Mouse (Mus musculus): ENCODE results near the gene Itsn1. TPM values are rescaled to one million over a fixed set of nuclear protein-coding genes. Genes with fewer than 3 reads are reported as not detected.
A peak's percentile ranks its signal among the peaks of the same experiment; 100 is the strongest.

Itsn1 gene
- polyA plus RNA-seq, 1 experiment from 2014 or later = 60.2 TPM

DNA sequence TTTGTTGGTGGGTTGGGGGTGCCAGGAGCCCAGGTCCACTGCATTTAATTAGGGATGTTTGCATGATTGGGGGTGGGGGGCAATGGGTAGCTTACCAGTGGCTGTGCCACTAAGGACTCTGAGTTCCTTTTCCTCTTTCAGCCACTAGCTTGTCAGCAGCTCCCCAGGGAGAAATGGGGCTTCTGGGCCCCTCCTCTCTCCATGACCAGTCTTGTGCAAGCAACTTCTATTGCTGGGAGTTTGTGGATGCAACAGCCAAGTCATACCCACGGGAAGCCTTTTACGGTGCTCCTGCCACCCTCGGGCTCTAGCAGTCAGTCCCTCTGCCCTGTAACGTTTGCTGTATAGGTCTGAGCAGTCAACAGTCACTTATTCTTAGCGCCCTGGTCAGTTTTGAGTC, 5.7 kb downstream of the Itsn1 start:
- Histone ChIP-seq H3K27me3 (no peaks in the 10 kb centered on the region), H3K4me3 (no peak overlapping the region), H3K4me1 (replicated peaks) (peaks cover 57% of the 10 kb centered on the region), H3K27ac (replicated peaks) (no peak overlapping the region), H3K4me2 (no peak overlapping the region), H3K36me3 (no peaks in the 10 kb centered on the region), H3K9ac (no peak overlapping the region), H3K9me3 (no peaks in the 10 kb centered on the region)
- WGBS = 49% methylated on average over 5 of the region's 5 CpGs
- no peak for ATAC-seq (ENCODE audit: low FRiP score, low read depth)

DNA sequence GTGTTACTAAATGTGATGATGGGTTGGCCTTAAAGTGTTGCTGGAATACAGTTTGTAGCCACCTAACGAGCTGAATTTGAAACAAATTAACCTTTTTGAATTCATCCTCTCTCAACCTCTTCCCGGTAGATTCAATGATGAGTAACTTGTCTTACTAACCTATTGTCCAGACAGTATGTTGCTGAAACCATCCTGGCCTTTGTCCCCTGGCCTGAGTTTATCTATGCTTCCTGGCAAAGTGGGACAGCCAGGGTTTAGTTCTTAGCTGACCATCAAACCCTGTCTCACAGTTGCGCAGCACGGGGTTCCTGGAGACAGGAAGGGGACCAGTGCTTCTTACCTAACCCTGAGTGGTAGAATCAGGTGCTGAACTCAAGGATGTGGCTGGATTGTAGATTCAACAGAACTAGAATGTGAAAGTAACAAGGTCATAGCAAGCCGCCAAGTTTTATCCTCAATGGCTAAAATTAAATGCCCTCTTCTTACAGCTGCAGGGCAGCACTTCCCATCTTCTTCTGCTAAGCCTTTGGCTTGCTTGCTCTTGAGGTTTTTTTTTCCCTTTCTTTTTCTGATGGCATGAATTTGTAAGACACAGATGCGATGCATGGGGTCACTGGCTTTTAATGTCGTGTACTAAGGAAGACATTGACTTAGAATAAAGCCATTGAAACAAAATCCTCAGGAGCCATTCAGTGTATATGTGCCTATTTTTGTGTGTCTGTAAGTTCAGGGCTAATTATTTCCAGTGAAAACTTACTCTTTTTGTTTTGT, 7.2 kb downstream of the Itsn1 start:
- H3K4me2 ChIP-seq = no peak overlapping the region
- ATAC-seq (ENCODE audit: low FRiP score, low read depth) = no peak
- H3K4me1 ChIP-seq (replicated peaks) = peaks cover 63% of the 10 kb centered on the region
- H3K27ac ChIP-seq (replicated peaks) = no peak overlapping the region
- H3K4me3 ChIP-seq = no peak overlapping the region
- no peaks in the 10 kb centered on the region for H3K36me3 ChIP-seq
- H3K27me3 ChIP-seq = no peaks in the 10 kb centered on the region
- WGBS = 71% methylated on average over 7 of the region's 7 CpGs
- H3K9ac ChIP-seq = no peak overlapping the region
- no peaks in the 10 kb centered on the region for H3K9me3 ChIP-seq

- no peak for ATAC-seq (ENCODE audit: low FRiP score, low read depth)
- Histone ChIP-seq H3K36me3 (no peaks in the 10 kb centered on the region), H3K4me2 (no peak overlapping the region), H3K27me3 (no peaks in the 10 kb centered on the region), H3K4me1 (replicated peaks) (peaks cover 52% of the 10 kb centered on the region), H3K9me3 (no peaks in the 10 kb centered on the region), H3K4me3 (no peak overlapping the region), H3K27ac (replicated peaks) (no peak overlapping the region), H3K9ac (no peak overlapping the region)
- 83% methylated on average over 6 of the region's 6 CpGs for WGBS
These were observed 9.4 kb downstream of the Itsn1 start for GRCm38 (mm10) chr16:91738505-91738904.

- H3K9ac ChIP-seq = no peak overlapping the region
- peak; percentile 27; the same call in 1 of the 2 replicates for ATAC-seq (ENCODE audit: low FRiP score, low read depth)
- H3K36me3 ChIP-seq = no peaks in the 10 kb centered on the region
- WGBS = 56% methylated on average over 8 of the region's 8 CpGs
- H3K9me3 ChIP-seq = no peaks in the 10 kb centered on the region
- no peaks in the 10 kb centered on the region for H3K27me3 ChIP-seq
- no peak overlapping the region for H3K4me2 ChIP-seq
- H3K4me3 ChIP-seq = no peak overlapping the region
- H3K27ac ChIP-seq (replicated peaks) = no peak overlapping the region
- H3K4me1 ChIP-seq (replicated peaks) = peaks cover 48% of the 10 kb centered on the region
These were observed 11.3 kb downstream of the Itsn1 start for GRCm38 (mm10) chr16:91740184-91740917.

DNA sequence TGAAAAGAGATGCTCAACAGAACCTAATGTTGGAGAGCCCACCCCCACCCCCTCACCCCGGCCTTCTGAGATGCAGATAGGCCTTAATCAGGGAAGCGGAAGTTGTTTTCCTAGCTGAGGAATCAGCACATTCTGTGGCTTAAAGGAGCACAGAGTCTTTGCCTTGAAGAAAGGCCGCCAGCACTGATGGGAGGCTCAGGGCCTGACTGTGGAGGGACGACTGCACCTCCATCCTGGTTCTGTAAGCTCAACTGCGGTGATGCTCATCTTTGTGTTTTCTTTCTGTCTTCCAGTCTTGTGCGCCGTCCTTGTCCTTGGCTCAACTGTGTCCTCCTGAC, 11.8 kb downstream of the Itsn1 start:
- Histone ChIP-seq H3K4me2 (no peak overlapping the region), H3K9ac (no peak overlapping the region), H3K27me3 (no peaks in the 10 kb centered on the region), H3K9me3 (no peaks in the 10 kb centered on the region), H3K4me1 (replicated peaks) (peaks cover 48% of the 10 kb centered on the region), H3K4me3 (no peak overlapping the region), H3K36me3 (no peaks in the 10 kb centered on the region), H3K27ac (replicated peaks) (no peak overlapping the region)
- WGBS = 56% methylated on average over 7 of the region's 7 CpGs
- ATAC-seq (ENCODE audit: low FRiP score, low read depth) = no peak

DNA sequence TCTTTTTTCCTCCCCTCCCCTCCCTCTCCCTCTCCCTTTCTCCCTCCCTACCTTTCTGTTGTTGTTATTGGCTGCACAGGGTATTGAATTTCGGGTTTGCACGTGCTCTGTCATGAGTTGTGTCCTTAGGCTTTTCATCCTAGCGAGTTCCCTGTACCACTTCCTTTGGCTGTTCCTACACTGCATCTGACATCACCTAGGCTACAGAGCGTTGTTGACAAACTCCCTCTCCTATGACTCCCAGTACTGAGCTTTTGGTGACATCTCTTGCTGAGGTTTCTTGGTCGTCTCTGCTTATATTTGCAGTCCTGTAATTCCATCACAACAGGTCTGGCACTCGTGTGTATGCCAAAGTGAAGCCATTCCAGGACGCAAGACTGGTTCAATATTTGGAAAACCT, 14.0 kb downstream of the Itsn1 start:
- no peak overlapping the region for H3K9ac ChIP-seq
- H3K27ac ChIP-seq (replicated peaks) = no peak overlapping the region
- peaks cover 36% of the 10 kb centered on the region for H3K4me1 ChIP-seq (replicated peaks)
- H3K36me3 ChIP-seq = no peaks in the 10 kb centered on the region
- WGBS = 81% methylated on average over 7 of the region's 7 CpGs
- H3K4me3 ChIP-seq = no peak overlapping the region
- ATAC-seq (ENCODE audit: low FRiP score, low read depth) = no peak
- H3K27me3 ChIP-seq = no peaks in the 10 kb centered on the region
- H3K9me3 ChIP-seq = no peaks in the 10 kb centered on the region
- H3K4me2 ChIP-seq = no peak overlapping the region

DNA sequence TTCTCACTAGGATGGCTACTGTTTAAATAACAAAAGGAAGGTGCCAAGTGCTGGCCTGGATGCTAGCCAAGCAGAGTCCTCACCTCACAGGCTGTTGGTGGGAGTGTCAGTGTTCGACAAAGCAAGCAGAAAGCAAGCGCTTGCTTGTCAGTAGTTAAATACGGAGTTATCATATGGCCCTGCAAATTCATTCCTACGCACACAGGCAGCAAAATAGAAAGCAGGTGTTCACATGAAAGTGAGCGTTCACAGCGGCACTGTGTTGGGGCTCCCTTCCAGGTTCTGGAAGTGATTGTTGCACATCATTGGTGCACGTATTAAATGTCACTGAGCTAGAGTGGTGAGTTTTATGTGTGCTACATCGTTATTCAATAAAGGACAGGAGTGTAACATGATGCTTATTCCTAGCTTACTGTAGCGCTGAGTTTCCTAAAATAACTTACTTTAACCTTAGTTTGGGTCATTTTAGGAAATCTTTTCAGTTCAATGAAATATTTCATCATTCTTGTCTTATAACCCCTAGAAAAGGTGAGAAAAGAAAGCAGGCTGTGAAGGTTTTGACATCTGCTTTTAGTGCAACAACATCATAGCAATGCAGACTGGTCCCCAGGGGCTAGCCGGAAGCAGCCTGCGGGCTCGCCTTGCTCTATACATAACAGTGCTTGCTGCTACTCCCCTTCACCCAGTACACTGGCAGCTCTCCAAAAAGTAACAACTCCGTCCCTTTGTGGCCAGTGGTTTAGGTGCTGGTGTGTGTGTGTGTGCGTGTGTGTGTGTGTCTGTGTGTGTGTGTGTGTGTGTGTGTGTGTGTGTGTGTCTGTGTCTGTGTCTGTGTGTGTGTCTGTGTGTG, 17.2 kb downstream of the Itsn1 start:
- Histone ChIP-seq H3K9me3 (no peaks in the 10 kb centered on the region), H3K27ac (replicated peaks) (0 out of 2 replicates have a peak overlapping the region, but pooled peaks have one; percentile 22), H3K4me3 (no peak overlapping the region), H3K4me1 (replicated peaks) (peaks cover 24% of the 10 kb centered on the region), H3K27me3 (no peaks in the 10 kb centered on the region), H3K4me2 (no peak overlapping the region), H3K36me3 (no peaks in the 10 kb centered on the region), H3K9ac (no peak overlapping the region)
- WGBS = 57% methylated on average over 14 of the region's 14 CpGs
- no peak for ATAC-seq (ENCODE audit: low FRiP score, low read depth)

GRCm38 (mm10) chr16:91747567-91747966, 18.5 kb downstream of the Itsn1 start:
- no peak overlapping the region for H3K9ac ChIP-seq
- ATAC-seq (ENCODE audit: low FRiP score, low read depth) = no peak
- no peak overlapping the region for H3K27ac ChIP-seq (replicated peaks)
- peaks cover 24% of the 10 kb centered on the region for H3K4me1 ChIP-seq (replicated peaks)
- WGBS = 91% methylated on average over 6 of the region's 6 CpGs
- H3K4me3 ChIP-seq = no peak overlapping the region
- no peaks in the 10 kb centered on the region for H3K27me3 ChIP-seq
- H3K9me3 ChIP-seq = no peaks in the 10 kb centered on the region
- H3K36me3 ChIP-seq = no peaks in the 10 kb centered on the region
- H3K4me2 ChIP-seq = no peak overlapping the region

DNA sequence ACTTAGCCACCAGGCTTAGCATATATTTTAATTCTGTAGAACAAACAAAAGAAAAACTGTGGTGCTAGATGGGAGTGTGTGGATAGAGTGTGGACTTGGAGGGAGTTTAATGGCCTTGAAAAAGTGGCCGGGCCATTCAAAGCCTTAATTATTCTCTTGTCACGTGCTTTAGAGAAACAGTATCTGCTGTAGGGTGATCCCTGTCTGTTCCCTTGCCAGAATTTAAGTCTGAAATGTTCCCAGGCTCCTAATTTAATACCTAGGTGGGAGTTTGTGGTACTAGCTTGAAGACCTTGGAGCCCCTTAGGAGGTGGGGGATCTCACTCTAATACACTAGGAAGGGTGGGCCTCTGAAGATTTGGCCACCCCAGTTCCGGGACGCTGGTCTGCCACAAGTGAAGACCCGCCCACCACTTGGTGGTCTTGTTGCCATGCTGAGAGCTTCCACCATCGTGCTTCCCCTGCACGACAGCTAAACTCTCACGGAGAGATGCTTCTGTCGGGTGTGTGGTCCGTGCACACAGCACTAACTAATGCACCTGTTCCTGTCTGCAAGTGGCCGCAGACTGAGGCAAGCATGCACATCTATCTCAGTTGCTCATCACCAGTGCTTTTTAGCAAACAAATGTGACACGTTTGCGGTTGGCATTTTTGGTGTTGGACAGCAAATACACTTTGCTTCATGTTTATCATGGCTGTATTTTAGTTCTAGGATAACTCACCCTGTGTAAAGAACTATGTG, 22.7 kb downstream of the Itsn1 start:
- WGBS = 73% methylated on average over 13 of the region's 13 CpGs
- Histone ChIP-seq H3K4me2 (no peak overlapping the region), H3K36me3 (no peaks in the 10 kb centered on the region), H3K4me3 (no peak overlapping the region), H3K4me1 (replicated peaks) (0 out of 2 replicates have a peak, but pooled peaks cover 10% of the 10 kb centered on the region), H3K27me3 (no peaks in the 10 kb centered on the region), H3K9ac (no peak overlapping the region), H3K9me3 (no peaks in the 10 kb centered on the region), H3K27ac (replicated peaks) (no peak overlapping the region)
- no peak for ATAC-seq (ENCODE audit: low FRiP score, low read depth)

GRCm38 (mm10) chr16:91753611-91754010, 24.5 kb downstream of the Itsn1 start:
- Histone ChIP-seq H3K9me3 (no peaks in the 10 kb centered on the region), H3K4me3 (no peak overlapping the region), H3K9ac (no peak overlapping the region), H3K36me3 (no peaks in the 10 kb centered on the region), H3K4me2 (no peak overlapping the region), H3K27me3 (no peaks in the 10 kb centered on the region), H3K4me1 (replicated peaks) (0 out of 2 replicates have a peak, but pooled peaks cover 10% of the 10 kb centered on the region), H3K27ac (replicated peaks) (no peak overlapping the region)
- WGBS = 90% methylated on average over 4 of the region's 4 CpGs
- no peak for ATAC-seq (ENCODE audit: low FRiP score, low read depth)

- no peaks in the 10 kb centered on the region for H3K27me3 ChIP-seq
- H3K4me3 ChIP-seq = no peak overlapping the region
- WGBS = 91% methylated on average over 6 of the region's 6 CpGs
- H3K9ac ChIP-seq = no peak overlapping the region
- H3K27ac ChIP-seq (replicated peaks) = no peak overlapping the region
- H3K4me2 ChIP-seq = no peak overlapping the region
- H3K9me3 ChIP-seq = no peaks in the 10 kb centered on the region
- ATAC-seq (ENCODE audit: low FRiP score, low read depth) = no peak
- H3K36me3 ChIP-seq = no peaks in the 10 kb centered on the region
- peaks cover 10% of the 10 kb centered on the region; the same call in 1 of the 2 replicates for H3K4me1 ChIP-seq (replicated peaks)
These were observed 25.9 kb downstream of the Itsn1 start for GRCm38 (mm10) chr16:91754957-91755356.
